Mouse (Mus musculus): Measurements from ENCODE around the gene Tbl1xr1.

The Tbl1xr1 gene

DNA sequence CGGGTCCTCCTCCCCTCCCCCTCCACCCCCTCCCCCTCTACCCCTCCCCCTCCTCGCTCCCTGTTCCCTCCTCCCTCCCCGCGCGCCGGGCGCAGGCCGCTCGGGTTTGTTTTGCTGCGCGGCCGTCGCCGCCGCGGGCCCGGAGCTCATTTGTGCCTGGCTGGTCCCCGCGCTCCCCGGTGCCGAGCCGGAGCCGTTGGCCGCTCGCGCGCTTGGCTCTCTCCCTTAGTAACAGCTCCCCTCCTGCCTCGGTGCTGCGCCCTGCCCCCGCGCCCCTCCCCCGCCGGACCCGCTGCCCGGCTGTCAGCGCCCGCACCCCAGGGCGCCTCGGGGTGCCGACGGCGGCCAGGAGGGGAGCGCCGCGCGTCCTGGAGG, at the start of gene Tbl1xr1:
Gene Tbl1xr1, plus strand, starts transcription at position 92 of the 375 bp plus-strand sequence.
- DNase-seq (ENCODE audit: low spot score) = peak; percentile 94

DNA sequence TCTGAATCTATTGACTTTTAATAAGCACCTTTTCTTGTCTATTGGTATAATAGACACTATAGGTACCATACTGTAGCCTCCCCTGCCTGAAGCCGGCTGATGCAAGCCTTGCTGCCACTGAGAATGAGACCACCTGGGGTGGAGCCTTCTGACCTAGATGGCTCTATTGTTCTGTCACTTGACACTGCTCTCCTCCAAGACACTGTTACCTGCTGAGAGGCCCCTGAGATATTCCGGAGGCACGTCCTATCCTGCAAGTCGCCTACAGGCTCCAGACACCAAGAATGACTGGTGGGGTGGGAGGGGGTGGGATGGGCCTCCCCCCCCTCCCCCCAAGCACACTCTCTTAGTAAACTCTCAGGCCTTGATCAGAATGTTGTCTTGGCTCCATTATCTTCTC, 38.4 kb upstream of the Tbl1xr1 start:
- no peak for DNase-seq (ENCODE audit: low spot score)

DNA sequence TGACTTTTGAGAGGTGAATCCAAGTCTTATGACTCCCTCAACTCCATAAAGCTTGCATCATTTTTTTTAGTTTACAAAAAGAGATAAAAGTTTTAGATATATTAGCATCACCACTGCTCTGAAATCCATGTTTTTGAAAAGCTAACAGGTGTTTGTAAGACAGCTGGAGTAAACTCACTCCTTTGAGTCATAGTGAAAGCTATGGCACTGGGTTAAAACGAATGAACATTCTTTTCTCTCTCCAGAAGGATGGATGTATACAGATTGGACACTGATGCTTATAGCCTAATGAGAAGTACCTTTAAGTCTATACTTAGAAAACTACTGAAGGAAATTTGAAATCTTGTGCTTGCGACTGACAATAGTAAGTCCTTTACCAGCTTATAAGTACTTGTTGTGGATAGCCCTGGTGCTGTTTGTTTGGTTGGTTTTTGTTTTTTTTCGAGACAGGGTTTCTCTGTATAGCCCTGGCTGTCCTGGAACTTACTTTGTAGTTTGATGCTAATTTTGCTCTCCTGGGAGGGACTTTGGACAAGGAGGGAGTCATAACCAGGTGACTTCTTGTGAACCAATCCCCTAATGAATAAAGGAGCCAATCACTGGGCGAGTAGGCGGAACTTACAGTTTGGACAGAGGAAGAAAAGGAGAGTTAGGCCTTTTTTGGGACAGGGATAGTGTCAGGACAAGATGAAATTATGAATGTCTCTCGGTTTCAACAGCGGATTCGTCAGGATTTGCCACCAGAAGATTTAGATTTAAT, 37.2 kb upstream of the Tbl1xr1 start:
- DNase-seq (ENCODE audit: low spot score) = no peak

DNA sequence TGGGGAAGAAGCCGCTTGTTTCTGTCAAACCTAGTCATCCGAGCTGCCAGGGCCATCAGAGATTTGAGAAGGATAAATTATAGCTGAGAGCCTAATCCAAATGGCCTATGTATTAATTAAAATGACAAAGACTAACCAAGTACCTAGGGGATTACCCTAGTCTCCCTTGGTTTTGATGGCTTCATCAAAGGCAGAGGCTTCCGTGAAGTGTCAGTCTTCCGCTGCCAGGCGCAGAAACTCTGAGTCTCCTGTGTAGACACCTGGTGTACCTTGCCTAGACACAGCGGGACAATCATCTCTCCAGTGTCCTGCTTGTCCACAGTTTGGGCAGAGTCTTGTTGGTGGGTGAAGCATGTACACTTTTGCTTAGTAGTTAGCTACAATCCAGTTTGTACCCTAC, 35.8 kb upstream of the Tbl1xr1 start:
- peak; percentile 36 for DNase-seq (ENCODE audit: low spot score)

DNA sequence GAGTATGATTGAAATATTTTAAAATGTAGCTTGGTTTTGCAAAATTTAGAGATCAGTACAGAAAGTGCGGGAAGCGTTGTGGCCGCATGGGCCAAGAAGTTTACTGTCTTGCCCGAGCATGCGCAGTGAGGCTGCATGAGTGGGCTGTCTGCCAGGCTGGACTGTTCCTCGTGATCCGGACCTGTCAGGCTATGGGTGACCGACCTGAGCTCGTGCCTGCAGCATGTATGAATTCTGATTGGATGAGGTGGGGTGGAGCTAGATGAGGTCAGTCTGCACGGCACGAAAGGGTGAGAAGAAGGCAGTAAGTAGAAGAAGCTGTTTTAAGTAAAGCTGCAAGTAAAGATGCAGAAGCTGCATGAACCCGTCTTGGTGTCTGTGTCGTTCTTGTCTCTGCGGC, 29.2 kb upstream of the Tbl1xr1 start:
- no peak for DNase-seq (ENCODE audit: low spot score)

- DNase-seq (ENCODE audit: low spot score) = no peak
Observed at GRCm38 (mm10) chr3:22056664-22057328, 19.7 kb upstream of the Tbl1xr1 start.

DNA sequence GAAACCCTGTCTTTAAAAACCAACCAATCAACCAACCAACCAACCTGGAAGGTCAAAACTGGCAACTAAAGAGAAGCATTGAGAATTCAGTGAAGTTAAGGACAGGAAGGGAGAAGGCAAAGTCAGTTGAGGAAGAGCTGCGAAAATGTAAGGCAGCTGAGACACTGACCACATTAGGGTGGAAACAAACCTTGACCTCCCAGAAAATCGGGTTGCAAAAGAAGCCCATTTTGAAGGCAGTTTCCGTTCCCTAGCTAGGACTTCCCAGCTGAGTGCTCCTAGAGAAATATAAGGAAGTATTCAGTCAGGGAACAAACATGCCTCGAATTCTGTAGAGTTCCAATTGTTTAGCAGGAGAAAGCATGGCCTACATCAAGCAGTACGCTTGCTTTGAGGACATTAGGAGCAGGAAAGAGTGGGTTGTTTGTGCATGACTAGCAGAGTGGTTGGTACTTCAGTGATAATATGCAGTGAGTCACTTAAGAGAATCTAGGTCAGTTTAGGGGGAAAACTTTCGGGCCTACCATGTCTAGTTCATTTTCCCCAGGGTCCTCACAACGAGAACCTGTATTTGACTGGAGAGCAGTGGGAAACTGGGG, 18.1 kb upstream of the Tbl1xr1 start:
- DNase-seq (ENCODE audit: low spot score) = no peak

DNA sequence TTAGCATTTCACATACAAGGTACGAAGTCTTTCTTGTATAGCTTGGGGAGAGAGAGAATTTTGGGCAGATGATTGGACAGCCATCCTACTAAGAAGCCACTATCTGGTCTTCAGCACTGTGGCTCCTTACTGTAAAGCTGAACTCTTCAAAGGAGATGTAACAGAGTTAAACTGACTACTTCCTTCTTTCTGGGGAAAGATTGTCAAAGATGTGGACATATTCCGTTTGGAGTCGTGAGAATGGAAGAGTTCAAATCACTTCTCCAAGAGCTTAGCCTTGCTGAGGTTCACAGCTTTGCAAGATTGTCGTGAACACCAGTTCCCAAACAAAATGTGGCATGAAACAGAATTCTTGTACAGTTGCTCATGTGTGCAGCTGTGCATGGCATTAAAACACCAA, 15.3 kb upstream of the Tbl1xr1 start:
- no peak for DNase-seq (ENCODE audit: low spot score)

GRCm38 (mm10) chr3:22068621-22069020, 7.8 kb upstream of the Tbl1xr1 start:
- DNase-seq (ENCODE audit: low spot score) = no peak

- no peak for DNase-seq (ENCODE audit: low spot score)
Observed at GRCm38 (mm10) chr3:22073916-22074315, 2.5 kb upstream of the Tbl1xr1 start.

DNA sequence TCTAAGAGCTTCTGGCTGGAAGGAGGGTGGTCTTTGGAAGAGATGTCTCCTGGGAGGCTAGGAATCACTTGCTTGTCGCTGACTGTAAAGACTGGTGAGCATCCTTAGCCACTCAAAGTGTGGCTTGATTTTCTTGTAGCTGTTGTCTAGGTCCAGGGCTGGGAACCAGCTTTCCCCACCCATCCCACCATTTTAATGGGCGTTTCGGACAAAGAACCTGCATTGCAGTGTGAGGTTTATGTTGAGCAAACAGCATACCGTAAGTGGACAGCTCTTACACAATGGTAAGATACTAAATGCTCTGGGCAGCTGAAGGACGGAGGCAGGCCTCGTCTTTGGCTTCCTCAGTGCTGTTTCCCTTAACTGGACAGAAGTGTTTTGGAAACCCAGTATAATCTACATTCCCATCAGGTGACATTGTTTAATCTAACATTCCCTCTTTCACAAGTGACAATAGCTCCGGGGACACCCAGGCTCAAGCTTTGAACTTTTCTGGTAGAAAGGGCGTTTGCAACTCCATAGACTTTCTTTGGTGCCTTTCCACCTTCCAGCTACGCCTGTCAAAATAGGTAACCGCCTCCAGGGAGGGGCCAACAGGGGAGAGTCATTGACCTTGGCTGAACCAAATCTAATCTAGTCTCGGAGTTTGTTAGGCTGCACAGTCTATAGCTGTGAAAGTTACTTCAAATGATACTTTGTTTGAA, 1.7 kb upstream of the Tbl1xr1 start:
- DNase-seq (ENCODE audit: low spot score) = no peak

- no peak for DNase-seq (ENCODE audit: low spot score)
Observed at GRCm38 (mm10) chr3:22075517-22075886, 950 bp upstream of the Tbl1xr1 start.

DNA sequence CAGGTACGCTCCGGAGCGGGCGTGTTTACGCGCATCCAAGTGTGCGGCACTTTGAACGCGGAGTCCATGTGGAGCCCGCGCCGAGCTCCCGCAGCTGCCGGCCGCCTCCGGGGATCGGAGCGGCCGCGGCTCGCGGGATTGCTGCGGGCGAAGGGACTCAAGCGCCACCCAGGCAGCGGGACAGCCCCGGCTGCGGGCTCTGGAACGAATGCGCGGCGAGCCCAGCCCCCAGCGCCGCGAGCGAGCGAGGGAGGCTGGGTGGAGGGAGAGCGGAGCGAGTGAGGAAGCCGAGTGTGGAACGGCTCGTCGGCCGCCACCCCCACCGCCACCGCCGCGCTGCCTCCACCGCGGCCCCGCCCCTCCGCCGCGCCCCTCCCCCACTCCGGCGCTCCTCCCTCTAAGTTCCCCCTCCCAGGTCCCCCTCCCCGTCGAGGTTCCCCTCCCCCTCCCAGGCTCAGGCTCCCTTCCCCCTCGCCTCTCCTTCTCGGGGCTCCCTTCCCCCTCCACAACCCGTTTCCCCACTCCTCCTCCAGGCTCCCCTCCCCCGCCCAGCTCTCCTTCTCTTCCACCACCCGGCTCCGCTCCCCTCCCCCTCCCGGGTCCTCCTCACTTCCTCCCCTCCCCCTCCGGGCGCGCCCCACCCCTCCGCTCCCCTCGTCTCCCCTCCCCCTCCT, 428 bp upstream of the Tbl1xr1 start:
- DNase-seq (ENCODE audit: low spot score) = peak; percentile 86

- peak; percentile 58 for DNase-seq (ENCODE audit: low spot score)
Observed at GRCm38 (mm10) chr3:22076936-22077656, 644 bp downstream of the Tbl1xr1 start.

- DNase-seq (ENCODE audit: low spot score) = no peak
Observed at GRCm38 (mm10) chr3:22077657-22078475, 1.4 kb downstream of the Tbl1xr1 start.

DNA sequence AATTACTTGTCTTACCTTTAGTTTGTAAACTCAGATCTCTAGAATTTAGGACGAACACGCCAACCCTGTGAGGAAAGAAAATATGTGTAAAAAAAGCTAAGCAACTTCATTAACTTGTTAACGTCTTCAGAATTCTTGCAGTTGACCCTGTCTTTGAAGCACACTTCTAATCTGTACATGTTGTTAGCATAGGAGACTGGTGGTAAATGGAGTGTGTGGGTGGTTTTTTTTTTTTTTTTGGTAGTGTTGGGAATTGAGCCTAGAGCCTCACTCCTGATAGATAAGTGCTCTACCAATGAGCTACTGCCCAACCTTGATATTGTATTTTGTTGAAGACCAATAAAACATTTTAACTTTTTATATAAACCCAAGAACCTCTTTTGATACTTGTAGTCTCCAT, 2.1 kb downstream of the Tbl1xr1 start:
- no peak for DNase-seq (ENCODE audit: low spot score)

- no peak for DNase-seq (ENCODE audit: low spot score)
Observed at GRCm38 (mm10) chr3:22081869-22082268, 5.4 kb downstream of the Tbl1xr1 start.

GRCm38 (mm10) chr3:22082823-22083222, 6.4 kb downstream of the Tbl1xr1 start:
- no peak for DNase-seq (ENCODE audit: low spot score)

- no peak for DNase-seq (ENCODE audit: low spot score)
Observed at GRCm38 (mm10) chr3:22084222-22084996, 8.0 kb downstream of the Tbl1xr1 start.

DNA sequence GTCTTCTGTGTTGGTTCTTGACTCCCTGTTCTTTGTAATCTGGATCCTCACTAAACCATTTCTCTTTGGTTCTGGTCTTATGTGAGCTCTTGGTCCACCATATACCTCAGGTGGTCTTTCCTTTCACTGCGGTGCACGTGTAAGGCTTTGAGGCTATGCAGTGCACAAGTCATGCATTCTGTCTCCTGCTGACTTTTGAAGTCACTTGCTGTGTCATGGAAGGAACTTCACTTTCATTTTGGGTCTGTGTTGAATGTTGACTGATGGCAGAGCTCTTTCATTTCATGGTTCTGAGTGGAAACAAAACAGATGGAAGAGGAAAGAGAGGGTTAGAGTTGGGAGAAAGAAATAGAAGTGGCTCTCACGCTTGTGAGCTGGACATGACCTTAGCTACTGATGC, 13.4 kb downstream of the Tbl1xr1 start:
- no peak for DNase-seq (ENCODE audit: low spot score)

Data from T-cell, adult 2 months (primary cell).